Mouse (Mus musculus) brain, embryonic 14.5 days (tissue): ENCODE data around the gene Ubald2.

ENCODE experiments used
- CTCF ChIP-seq: fragments of 200-500 bp; IDR thresholded peaks from 2 replicates; pipeline ENCODE4 v1.5.1; 2012; ENCODE audit warnings: inconsistent platforms, mild to moderate bottlenecking, moderate library complexity, borderline replicate concordance; ENCODE audit not compliant: insufficient read depth, insufficient read length; ENCODE audit errors: extremely low read depth
- POLR2A ChIP-seq: fragments of 200-500 bp; IDR thresholded peaks from 2 replicates; pipeline ENCODE4 v1.6.1; 2012; ENCODE audit warnings: mild to moderate bottlenecking, inconsistent platforms, borderline replicate concordance; ENCODE audit not compliant: poor library complexity, insufficient read depth, insufficient read length, severe bottlenecking; ENCODE audit errors: extremely low read depth

- TF ChIP-seq CTCF (no peak), POLR2A (no peak)
These were observed 20.3 kb upstream of the Ubald2 start for GRCm38 (mm10) chr11:116413631-116414022.
